Mouse (Mus musculus) frontal cortex, adult (tissue): ENCODE measurements around the gene Gm48552.
A peak's percentile ranks its signal among the peaks of the same experiment; 100 is the strongest.

Experiments
- ATAC-seq: cut with Nextera tagmentation; 2 replicates; pipeline ENCODE4 v1.9.2; 2017; ENCODE audit warnings: mild to moderate bottlenecking, moderate library complexity, mixed read lengths; ENCODE audit not compliant: low TSS enrichment

Gene Gm48552

DNA sequence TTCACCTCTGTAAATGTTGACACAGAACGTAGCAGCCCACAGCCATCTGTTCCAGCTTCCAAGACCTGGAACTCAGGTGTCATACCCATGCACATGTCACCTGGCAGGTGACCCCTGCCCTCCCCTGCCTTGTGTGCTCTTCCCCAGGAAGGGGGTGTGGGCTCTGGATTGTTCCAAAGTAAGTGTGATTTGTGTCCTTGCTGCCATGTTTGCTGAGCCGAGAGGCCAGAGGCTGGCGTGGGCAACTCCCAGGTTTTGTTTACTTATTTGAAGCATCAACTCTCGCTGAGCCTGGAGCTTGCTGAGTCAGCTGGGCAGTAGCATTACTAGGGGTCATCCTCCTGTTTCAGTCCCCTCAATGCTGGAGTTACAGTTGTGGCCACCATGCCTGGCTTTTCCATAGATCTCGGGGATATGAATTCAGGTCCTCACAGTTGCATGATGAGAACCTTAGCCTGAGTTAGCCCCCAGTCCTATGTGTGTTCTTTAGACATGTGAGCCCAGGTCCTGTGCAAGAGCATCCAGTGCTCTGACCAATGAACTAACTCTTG, at the start of gene Gm48552:
Gene Gm48552, plus strand, starts transcription at position 501 of the 551 bp plus-strand sequence.
- no peak for ATAC-seq

DNA sequence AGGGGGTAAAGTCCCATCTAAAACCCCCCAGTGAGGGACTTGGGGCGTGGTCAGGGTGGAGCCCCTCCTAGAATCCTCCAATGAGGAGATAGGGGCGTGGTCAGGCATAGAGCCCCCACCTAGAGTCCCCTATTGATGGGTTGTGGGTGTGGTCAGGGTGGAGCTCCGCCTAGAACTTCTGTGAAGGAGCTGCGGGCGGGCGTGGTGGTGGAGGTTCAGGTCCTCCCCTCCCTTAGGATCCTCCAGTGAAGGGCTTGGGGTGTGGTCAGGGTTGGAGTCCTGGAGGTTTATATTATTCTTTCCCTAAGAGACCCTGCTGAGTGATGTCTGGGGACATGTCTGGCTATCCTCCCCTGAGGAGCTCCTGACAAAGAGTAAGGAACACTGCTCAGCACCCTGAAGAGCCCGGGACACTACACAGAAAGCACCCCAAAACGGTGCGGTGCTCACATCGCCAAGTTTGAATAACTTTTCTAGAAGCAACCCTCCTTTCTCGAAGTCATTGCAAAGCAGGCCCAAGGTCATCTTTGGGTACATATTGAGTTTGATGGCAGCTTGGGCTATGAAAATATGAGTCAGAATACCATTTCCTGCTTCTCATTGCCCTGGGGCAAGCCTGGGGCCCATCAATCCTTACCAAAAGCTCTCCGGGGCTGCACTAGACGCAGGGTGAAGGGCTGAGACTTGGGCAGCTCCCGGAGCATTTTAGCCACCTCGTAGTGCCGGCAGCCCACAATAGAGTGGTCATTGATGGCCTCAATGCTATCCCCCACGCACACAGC, 48.1 kb upstream of the Gm48552 start:
- ATAC-seq = no peak

DNA sequence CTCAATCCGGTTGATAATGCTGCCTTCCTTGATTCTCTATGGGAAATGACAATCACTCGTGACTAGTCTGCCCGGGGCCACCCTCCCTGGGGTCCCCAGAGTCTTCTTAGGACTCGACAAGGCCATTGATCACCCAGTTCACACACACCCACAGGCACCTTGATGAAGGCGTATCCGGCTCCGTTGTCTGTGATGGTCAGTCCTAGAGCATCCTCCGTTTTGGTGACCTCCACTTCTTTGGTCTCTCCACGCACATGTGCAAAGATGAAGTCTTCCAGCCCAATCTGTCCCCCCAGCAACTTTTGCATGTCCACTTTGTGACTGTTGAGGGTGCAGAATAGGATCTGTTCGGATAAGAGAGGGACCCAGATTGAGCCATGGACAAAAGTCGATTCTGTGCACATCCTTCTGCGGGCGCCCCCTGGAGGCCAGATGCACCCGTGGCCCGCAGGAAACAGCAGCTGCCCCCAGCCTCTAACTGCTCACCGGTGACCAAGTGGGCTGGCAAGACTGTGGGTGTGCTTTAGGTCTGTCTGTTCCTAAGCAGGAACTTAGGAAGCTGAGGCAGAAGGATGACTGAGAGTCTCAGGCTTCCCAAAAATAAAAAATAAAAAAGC, 47.4 kb upstream of the Gm48552 start:
- no peak for ATAC-seq

DNA sequence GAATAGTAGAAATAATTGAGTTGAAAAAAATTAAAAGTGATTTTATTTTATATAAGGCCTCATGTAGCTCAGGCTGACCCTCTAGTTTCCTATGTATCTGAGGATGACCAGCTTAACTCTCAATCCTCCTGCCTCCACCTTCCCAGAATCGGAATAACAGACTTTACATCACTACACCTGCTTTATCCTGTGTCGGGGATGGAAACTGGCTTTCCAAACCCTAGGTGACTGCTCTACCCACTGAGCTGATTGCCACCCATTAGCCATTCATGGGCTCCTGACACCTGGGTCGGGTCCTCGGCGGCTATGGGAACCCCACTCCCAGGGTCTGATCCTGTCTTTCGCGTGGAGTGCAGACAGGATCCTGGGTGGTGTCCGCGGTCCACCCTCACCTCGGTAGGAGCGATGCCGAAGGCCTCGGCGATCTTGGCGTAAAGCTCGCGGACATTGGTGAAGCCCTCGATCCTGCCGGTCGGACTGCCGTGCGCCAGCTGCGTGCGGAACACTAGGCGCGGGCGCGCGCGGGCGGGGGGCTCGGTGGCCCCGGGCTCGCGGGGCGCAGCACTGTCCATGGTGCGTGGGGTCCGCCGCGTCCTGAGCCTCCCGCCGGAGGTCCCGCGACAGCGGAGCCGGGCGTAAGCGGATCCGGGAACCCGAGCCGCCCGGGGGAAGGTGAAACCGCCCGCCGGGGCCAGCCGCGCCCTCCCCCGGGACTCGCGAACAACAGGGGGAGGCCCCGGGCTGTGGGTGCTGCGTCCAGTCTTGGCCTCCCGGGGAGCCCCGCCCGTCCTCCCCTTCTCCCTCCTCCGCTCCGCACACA, 45.9 kb upstream of the Gm48552 start, which contains the start of gene Gipc3:
Gene Gipc3, minus strand, starts transcription at position 581 of the 820 bp plus-strand sequence.
- no peak for ATAC-seq

DNA sequence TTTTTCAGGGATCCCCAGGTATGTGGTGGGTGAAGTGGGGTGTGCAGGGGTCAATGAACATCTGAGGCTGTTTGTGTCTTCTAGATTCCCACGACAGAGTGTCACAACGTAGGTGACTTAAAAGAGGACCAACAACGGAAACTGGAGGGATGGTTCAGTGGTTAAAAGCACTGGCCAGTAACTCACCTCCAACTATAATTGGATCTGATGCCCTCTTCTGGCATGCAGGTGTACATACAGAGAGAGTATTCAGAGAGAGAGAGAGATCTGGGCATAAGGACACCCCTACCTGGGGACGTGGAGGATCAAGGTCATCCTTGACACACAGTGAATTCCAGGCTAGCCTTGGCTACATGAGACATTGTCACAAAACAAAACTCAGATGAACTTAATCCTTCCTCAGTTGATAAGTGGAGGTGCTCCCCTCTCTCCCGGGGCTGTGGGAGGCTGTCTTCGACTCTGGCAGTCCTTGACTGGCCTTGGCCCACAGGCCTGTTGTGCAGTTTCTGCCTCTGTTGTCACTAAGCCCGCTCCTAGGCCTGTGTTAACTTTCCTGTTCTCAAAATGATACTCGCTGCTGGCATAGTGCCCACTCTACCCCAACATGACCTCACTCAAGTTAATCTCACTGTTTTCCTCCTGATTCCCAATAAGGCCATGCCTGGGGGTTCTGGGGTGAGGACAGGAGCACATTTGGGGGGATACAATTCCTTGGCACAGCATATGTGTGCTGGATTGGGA, 44.2 kb upstream of the Gm48552 start:
- no peak for ATAC-seq

DNA sequence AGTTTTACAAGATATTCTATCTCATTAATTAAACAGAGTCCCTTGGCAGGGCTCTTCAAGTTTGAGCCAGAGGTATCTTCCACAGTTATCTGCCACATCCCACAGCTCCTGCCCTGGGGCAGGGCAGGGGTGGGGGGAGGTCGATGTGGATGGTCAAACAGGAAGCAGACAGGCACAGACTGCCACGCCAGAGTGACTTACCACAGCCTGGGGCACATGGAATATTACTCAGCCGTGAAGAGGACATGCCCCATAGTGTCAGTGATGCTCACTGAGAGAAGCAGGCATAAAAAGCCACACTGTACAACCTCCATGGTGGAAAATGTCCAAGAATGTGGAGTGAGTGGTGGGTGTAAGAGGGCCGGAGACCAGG, 43.7 kb upstream of the Gm48552 start:
- no peak for ATAC-seq

DNA sequence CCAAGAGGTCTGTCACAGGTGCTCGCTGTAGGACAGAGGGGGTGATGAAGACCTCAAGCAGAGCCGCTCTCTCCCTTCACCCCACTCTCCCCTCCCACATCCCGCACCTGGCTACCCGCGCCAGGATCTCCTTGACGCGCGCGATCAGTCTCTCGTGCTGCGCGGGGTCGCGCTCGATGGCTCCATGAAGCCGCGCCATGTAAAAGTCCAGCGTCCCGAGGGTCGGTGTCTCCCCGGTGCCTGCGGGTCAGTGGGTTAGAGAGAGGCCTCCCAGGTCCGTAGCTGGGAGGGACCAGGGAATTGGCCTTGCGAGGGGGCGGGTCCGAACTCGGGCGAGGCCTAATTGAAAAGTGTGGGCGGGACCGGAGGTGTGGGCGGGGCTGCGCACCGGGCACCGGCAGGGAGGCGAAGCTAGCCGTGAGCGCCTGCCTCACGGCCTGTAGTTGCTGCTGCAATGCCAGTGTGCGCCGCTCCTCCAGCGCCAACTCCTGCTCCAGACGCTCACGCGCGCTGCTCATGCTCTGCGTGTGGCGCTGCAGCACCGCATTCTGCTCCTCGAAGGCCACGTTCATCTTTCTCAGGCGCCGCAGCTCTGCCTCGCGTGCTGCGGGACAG, 42.2 kb upstream of the Gm48552 start:
- ATAC-seq = peak; percentile 38

DNA sequence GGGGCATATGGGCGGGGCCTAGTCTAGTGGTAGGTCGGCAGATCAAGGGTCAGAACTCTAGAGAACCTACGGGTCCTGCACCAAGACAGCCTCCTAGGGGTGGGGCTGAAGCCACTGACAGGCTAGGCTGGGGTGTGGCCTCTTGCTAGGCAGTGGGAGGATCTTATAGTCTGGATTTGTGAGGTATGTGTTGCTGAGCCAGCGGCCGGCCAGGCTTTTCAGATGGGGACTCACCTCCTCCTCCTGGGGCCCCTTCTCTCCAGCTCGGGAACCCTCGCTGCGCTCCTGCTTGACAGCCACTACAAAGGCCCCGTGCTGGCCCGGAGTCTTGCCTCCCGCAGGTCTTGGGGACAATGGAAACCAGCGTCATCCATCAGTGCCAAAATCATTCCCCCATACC, 39.7 kb upstream of the Gm48552 start:
- no peak for ATAC-seq

DNA sequence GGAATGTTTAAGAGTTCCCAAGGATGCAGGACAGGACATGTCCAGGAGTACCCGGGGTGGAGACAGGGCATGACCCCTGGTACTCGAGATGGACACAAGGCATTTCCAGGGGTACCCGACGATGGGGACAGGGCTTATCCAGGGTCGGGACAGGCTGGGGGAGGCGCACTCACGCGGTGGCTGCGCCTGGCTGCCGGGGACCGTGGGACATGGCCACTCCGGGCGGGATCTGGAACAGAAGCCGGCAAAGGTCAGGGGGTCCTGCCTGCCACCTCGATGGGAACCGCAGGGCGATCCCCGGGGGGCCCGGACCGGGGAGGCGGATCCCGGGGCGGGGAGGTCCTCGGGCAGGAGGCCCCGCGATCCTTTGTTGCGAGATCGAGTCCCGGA, 38.8 kb upstream of the Gm48552 start:
- no peak for ATAC-seq

DNA sequence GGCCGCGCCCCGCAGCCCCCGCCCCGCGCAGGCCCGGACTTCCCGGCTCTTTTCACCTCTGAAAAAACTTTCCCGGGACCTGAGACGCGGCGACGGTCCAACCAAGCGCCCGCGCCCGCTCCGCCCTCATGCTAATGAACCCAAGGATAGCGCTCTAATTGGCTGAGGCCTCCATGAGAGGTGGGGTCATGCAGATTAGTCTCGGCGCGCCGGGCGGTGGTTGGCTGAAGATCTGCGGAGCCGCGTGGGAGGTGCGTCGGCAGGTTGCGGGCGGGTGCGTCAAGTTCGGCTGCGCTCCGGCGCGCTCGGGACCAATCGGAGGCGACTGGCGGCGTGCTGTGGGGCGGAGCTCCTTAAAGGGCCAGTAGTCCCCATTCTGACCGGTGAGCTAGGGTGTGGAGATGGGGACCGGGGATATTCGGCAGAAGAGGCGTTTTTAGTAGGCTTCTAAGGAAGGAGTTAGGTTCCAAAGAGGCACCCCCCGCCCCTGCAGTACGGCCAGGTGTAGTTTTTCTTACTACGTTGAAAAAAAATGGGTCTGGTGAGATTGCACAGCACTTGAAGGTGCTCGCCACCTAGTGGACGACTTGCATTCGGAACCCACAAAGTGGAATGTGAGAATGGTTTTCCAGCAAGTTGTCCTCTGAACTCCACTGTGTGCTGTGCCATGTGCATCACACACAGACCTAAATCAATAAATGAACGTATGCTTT, 38.3 kb upstream of the Gm48552 start, which contains the start of gene Hmg20b:
Gene Hmg20b, minus strand, starts transcription at position 130 of the 713 bp plus-strand sequence.
- peak; percentile 96 for ATAC-seq

DNA sequence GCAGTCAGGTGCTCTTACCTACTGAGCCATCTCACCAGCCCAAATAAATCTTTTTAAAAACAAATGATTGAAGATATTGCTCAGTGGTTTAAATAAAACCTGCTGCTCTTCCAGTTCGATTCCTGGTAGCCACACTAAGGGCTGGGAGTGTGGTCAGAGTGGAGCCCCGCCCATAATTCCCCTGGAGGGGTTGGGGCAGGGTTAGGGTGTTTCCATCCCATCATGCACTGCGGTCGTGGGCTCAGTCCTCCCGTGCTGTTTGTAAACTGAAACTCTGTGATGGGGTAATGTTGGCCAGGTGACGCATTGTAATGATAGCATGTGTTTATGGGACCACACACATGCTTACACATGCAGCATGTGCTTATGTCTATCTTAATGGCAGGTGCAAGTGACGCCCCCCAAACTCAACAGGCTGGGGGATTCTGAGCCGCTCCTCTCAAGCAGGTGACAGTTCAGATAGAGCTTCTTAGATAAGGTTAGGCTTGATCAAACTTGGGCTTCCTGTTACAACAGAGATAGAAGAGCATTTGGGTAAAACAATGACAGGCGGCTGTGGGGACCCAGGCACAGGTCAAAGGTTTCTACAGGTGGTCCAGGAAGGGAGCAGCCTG, 37.0 kb upstream of the Gm48552 start:
- ATAC-seq = no peak

DNA sequence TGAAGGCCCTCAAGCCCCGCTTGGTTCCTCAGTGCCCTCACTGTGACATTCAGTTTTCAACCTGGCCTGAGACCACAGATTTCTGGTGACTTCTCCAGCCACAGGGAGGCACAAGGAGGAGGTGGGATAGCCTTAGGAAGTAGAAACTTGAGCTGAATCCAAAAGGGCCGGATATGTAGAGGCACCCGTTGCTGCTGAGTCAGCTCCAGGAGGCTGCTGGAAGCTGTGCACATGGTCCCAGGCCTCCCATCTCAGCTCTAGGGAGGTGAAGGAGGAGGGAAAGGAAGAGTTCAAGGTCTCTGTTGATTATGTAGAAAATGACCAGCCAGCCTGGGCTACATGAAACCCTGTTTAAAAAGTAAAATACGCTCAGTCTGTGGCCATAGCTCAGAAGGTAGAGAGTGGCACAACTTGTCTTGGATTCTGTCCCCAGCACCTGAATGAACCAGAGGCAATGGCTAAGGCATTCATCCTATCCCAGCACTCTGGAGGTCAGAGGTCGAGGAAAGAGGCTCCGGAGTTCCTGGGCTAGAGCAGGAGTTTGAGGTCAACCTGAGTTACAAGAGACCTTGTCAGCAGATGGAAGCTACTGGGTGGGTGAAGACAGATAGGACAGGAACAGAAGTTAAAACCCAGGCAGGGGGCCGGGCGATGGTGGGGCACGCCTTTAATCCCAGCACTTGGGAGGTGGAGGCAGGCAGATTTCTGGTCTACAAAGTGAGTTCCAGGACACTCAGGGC, 33.9 kb upstream of the Gm48552 start:
- no peak for ATAC-seq

DNA sequence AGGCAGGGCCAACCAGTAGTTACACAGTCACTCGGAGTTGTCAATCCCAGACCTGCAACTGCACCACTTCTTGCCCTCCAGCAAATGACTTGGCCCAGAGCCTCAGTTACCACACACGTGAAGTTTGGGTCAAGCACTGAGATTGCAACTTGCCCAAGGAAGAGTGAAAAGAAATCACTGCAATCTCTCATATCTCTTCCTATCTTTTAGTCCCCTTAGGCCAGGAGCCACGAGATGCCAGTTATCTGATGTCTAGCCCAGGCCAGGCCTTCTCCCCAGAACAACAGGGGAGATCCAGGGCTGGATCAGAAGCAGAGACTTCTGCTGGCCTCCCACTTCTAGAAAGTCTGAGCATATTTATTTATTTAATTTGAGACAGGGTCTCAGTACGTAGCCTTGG, 33.3 kb upstream of the Gm48552 start:
- no peak for ATAC-seq

DNA sequence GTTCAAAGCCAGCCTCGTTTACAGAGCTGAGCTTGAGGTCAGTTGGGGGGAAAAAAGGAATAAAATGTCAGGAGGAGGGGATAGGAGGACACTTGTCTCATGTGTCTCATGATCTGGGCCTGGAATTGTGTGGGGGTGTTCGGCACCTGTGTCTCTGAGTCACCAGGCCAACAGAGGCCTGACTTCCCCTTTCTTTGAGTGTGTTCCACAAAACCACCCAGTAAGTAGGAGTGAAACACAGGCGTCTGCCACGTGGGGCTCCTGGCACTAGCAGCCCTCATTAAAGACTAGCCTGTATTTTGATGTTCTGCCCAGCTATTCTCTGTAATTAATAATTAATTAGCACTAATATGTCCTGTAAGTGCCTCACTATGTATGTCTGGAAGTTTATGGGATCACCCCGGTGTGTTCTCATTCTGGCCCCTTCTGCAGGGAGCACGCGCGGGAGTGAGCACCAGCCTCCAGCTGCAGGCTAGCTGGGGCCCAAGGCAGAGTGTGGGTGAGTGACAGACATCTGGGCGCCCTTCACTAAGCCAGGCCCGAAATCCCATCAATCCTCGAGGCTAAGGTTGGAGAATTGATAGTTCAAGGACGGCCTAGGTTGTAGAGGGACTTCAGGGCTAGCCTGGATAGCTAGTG, 32.3 kb upstream of the Gm48552 start:
- ATAC-seq = no peak

DNA sequence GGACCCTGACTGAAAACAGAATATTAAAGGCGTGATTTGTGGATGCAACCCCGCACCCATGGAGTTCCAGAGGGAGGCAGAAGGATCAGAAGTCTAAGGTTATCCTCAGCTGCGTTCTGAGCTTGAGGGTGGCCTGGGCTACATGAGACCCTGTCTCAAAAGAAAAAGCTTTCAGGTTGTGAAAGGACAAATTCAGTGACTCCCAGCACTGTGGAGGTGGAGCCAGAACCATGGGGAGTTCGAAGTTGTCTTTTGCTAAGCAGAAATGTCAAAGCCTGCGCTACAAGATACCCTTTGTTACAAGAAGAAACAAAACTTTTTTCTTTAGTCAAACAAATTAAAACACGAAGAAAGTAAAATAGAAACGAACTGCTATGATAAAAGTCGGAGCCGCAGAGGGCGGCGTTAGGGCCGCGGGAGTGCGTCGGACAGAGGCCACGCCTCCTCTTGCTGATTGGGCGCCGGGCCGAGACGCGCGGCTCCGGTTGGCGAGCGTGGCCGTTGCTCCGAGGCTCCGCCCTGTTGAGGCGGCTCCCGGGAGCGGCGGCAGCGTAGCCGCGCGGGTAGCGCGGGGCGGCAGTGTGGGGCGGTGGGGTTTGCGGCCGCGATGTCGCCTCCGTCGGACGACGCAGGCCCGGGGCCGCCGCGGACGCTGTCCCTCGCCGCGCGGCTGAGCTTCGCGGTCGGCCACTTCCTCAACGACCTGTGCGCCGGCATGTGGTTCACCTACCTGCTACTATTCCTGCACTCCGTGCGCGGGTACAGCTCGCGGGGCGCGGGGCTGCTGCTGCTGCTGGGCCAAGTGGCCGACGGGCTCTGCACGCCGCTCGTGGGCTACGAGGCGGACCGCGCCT, 31.6 kb upstream of the Gm48552 start, which contains the start of gene Mfsd12:
Gene Mfsd12, plus strand, starts transcription at position 501 of the 854 bp plus-strand sequence.
- ATAC-seq = peak; percentile 91

DNA sequence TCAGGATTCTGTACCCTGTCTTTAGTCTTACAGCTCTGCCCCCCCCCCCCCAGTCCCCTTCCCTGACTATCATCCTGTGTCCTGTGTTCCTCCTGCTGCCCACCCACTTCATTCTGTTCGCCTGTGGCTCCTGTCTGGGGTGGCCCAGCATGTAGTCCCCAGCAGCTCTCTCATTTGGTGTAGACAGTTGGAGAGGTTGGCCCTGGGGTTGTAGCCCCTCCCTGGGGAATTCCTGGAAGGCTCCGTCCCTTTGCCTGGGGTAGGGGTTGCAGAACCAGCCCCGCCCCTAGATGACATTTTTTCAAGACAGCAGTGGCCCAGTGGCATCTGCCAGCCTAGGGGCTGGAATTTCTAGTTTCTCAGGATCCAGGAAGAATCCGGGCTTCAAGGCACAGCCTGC, 30.6 kb upstream of the Gm48552 start:
- no peak for ATAC-seq

DNA sequence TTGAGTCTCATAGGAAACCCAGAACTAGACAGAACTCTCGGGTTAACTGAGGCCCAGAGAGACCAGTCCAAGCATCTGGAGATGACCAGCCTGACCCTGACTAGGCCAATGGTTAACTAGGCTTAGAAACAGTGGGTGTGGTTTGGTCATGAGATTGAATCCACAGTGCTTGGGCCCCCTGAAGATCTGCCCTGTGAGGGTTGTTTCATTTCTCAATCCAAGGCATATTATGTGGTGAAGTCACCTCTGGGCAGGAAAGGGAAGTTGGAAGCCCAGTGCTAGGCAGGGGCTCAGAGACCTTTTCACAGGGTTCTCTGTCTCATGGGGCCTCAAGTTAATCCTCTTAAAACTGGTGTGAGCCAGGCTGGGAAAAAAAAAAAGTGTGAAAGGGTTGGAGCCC, 30.0 kb upstream of the Gm48552 start:
- ATAC-seq = no peak

DNA sequence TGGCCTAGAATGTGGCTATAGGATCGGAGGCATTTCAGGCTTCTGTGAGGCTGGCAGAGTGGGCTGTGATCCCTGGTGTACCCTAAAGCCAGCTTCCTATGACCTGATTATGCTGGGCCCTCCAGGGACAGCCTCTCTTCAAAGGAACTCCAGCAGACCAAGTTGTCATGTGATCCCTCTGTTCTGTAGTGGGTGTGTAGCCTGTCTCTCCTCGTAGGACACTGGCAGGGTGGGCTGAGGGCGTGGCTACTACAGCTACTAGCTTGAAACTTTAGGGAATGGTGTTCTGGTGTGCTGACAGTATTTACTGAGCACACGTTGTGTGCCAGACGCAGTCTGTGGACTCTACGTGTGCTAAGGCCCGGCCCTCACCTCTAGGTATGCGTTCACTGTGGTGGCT, 28.1 kb upstream of the Gm48552 start:
- ATAC-seq = no peak
